Mouse (Mus musculus) liver, embryonic 13.5 days (tissue): ENCODE results near the gene Snap29. TPM values are rescaled to one million over a fixed set of nuclear protein-coding genes. Genes with fewer than 3 reads are reported as not detected.

ENCODE experiments used
- ATAC-seq: fragments of 200-750 bp; cut with Nextera tagmentation; 2 replicates; pipeline ENCODE4 v1.8.0; 2017; ENCODE audit warnings: low read depth, mild to moderate bottlenecking, moderate number of reproducible peaks, moderate library complexity
- DNase-seq: peaks from one replicate; pipeline ENCODE4 v3.0.0; 2022
- H3K27ac ChIP-seq: fragments of 300-500 bp; sonication (generic); 2 replicates; pipeline ENCODE4 v1.5.1; 2015; ENCODE audit warnings: moderate library complexity, mild to moderate bottlenecking, inconsistent platforms
- H3K27me3 ChIP-seq: fragments of 300-500 bp; sonication (generic); 2 replicates; pipeline ENCODE4 v1.6.1; 2015; ENCODE audit warnings: mild to moderate bottlenecking, inconsistent platforms
- H3K36me3 ChIP-seq: fragments of 300-500 bp; sonication (generic); 2 replicates; pipeline ENCODE4 v1.6.1; 2015; ENCODE audit warnings: mild to moderate bottlenecking, inconsistent platforms
- H3K4me1 ChIP-seq: fragments of 300-500 bp; sonication (generic); replicated peaks from 2 replicates; pipeline ENCODE4 v1.6.1; 2015; ENCODE audit warnings: inconsistent platforms
- H3K4me2 ChIP-seq: fragments of 300-500 bp; sonication (generic); 2 replicates; pipeline ENCODE4 v1.6.1; 2015; ENCODE audit warnings: inconsistent platforms, mild to moderate bottlenecking, moderate library complexity
- H3K4me3 ChIP-seq: fragments of 300-500 bp; sonication (generic); replicated peaks from 2 replicates; pipeline ENCODE4 v1.5.1; 2015; ENCODE audit warnings: mild to moderate bottlenecking, inconsistent platforms
- H3K9ac ChIP-seq: fragments of 300-500 bp; sonication (generic); 2 replicates; pipeline ENCODE4 v1.6.1; 2015; ENCODE audit warnings: mild to moderate bottlenecking, inconsistent platforms
- H3K9me3 ChIP-seq: fragments of 300-500 bp; sonication (generic); replicated peaks from 2 replicates; pipeline ENCODE4 v1.6.1; 2016; ENCODE audit warnings: inconsistent platforms
- WGBS: fragments of 180-500 bp; shearing (Covaris S2); methylation state at CpG from one replicate; pipeline ENCODE4 v1.1.7; 2015; ENCODE audit not compliant: insufficient replicate concordance; 5-methylcytosine and 5-hydroxymethylcytosine counted together
- polyA plus RNA-seq: library from polyadenylated mRNA; unstranded; fragments of >200 nt; fragmentation: Nextera tagmentation; extraction: Ambion mirVana; gene quantifications from 2 replicates; pipeline ENCODE4 v1.2.1, GENCODE M21; 2015

Snap29 gene
- 8.8 and 10.7 TPM in 2 replicates for polyA plus RNA-seq

- Histone ChIP-seq H3K9me3 (no peaks in the 10 kb centered on the region), H3K27ac (peak within 1 kb of the TSS; percentile 89), H3K4me3 (peak within 1 kb of the TSS; percentile 82), H3K4me1 (peaks cover 60% of the 10 kb centered on the region), H3K9ac (peak within 1 kb of the TSS; percentile 83), H3K27me3 (no peaks in the 10 kb centered on the region), H3K4me2 (peak within 1 kb of the TSS; percentile 87), H3K36me3 (peaks cover 10% of the 10 kb centered on the region; the same call in 1 of the 2 replicates)
- DNase-seq (peak; percentile 100), ATAC-seq (peak; percentile 97)
- WGBS: under 1% methylated on average over 67 of the region's 69 CpGs
These were observed at the start of gene Snap29, which contains the start of gene Pi4ka for GRCm38 (mm10) chr16:17405736-17406443. Gene Snap29, plus strand, starts transcription at chr16:17405986. Gene Pi4ka, minus strand, starts transcription at chr16:17406314.

GRCm38 (mm10) chr16:17356031-17356430 is 49.8 kb upstream of the Snap29 start:
- Histone ChIP-seq H3K4me2 (no peak overlapping the region), H3K9ac (no peak overlapping the region), H3K36me3 (peaks cover 52% of the 10 kb centered on the region), H3K4me3 (no peak overlapping the region), H3K27ac (no peak overlapping the region), H3K27me3 (no peaks in the 10 kb centered on the region), H3K4me1 (no peaks in the 10 kb centered on the region), H3K9me3 (no peaks in the 10 kb centered on the region)
- DNase-seq: no peak
- no peak for ATAC-seq
- 73% methylated on average over 6 of the region's 6 CpGs for WGBS

GRCm38 (mm10) chr16:17358787-17359186 is 47.0 kb upstream of the Snap29 start:
- ATAC-seq (no peak), DNase-seq (no peak)
- Histone ChIP-seq H3K27me3 (no peaks in the 10 kb centered on the region), H3K36me3 (peaks cover 38% of the 10 kb centered on the region), H3K9ac (no peak overlapping the region), H3K27ac (no peak overlapping the region), H3K9me3 (no peaks in the 10 kb centered on the region), H3K4me3 (no peak overlapping the region), H3K4me1 (peaks cover 10% of the 10 kb centered on the region; the same call in 1 of the 2 replicates), H3K4me2 (no peak overlapping the region)
- WGBS: 85% methylated on average over 4 of the region's 4 CpGs

GRCm38 (mm10) chr16:17382306-17382705 is 23.5 kb upstream of the Snap29 start:
- peaks cover 10% of the 10 kb centered on the region; the same call in 1 of the 2 replicates for H3K4me1 ChIP-seq
- ATAC-seq: no peak
- DNase-seq: no peak
- no peak overlapping the region for H3K4me2 ChIP-seq
- no peak overlapping the region for H3K27ac ChIP-seq
- H3K36me3 ChIP-seq: peaks cover 12% of the 10 kb centered on the region
- 95% methylated on average over 4 of the region's 4 CpGs for WGBS
- no peaks in the 10 kb centered on the region for H3K9me3 ChIP-seq
- H3K27me3 ChIP-seq: no peaks in the 10 kb centered on the region
- H3K4me3 ChIP-seq: no peak overlapping the region
- H3K9ac ChIP-seq: no peak overlapping the region

GRCm38 (mm10) chr16:17383594-17384326 is 22.0 kb upstream of the Snap29 start:
- DNase-seq (peak; percentile 14), ATAC-seq (peak; percentile 92)
- H3K27me3 ChIP-seq: no peaks in the 10 kb centered on the region
- WGBS: 39% methylated on average over 2 of the region's 2 CpGs
- H3K9me3 ChIP-seq: no peaks in the 10 kb centered on the region
- no peak overlapping the region for H3K4me2 ChIP-seq
- H3K4me3 ChIP-seq: no peak overlapping the region
- H3K4me1 ChIP-seq: peaks cover 10% of the 10 kb centered on the region; the same call in 1 of the 2 replicates
- H3K36me3 ChIP-seq: peaks cover 7% of the 10 kb centered on the region; the same call in 1 of the 2 replicates
- H3K9ac ChIP-seq: no peak overlapping the region
- H3K27ac ChIP-seq: no peak overlapping the region

- no peaks in the 10 kb centered on the region for H3K4me1 ChIP-seq
- DNase-seq (no peak), ATAC-seq (no peak)
- no peaks in the 10 kb centered on the region for H3K9me3 ChIP-seq
- H3K4me3 ChIP-seq: no peak overlapping the region
- WGBS: 79% methylated on average over 4 of the region's 4 CpGs
- H3K27me3 ChIP-seq: no peaks in the 10 kb centered on the region
- no peak overlapping the region for H3K27ac ChIP-seq
- H3K4me2 ChIP-seq: no peak overlapping the region
- peaks cover 10% of the 10 kb centered on the region for H3K36me3 ChIP-seq
- H3K9ac ChIP-seq: no peak overlapping the region
These were observed 13.0 kb upstream of the Snap29 start for GRCm38 (mm10) chr16:17392784-17393183.

GRCm38 (mm10) chr16:17402855-17403254 is 2.9 kb upstream of the Snap29 start:
- ATAC-seq (no peak), DNase-seq (peak; percentile 48)
- H3K27me3 ChIP-seq: no peaks in the 10 kb centered on the region
- no peak overlapping the region for H3K4me3 ChIP-seq
- WGBS: 49% methylated on average over 1 of the region's 1 CpGs
- no peak overlapping the region for H3K4me2 ChIP-seq
- H3K36me3 ChIP-seq: peaks cover 3% of the 10 kb centered on the region; the same call in 1 of the 2 replicates
- H3K27ac ChIP-seq: no peak overlapping the region
- peaks cover 30% of the 10 kb centered on the region for H3K4me1 ChIP-seq
- H3K9ac ChIP-seq: no peak overlapping the region
- H3K9me3 ChIP-seq: no peaks in the 10 kb centered on the region

- peak; percentile 65 for ATAC-seq
- peak overlapping the region; percentile 87 for H3K4me2 ChIP-seq
- H3K36me3 ChIP-seq: peaks cover 10% of the 10 kb centered on the region; the same call in 1 of the 2 replicates
- under 1% methylated on average over 22 of the region's 22 CpGs for WGBS
- H3K27ac ChIP-seq: peak overlapping the region; percentile 81
- peak overlapping the region; percentile 82 for H3K4me3 ChIP-seq
- peaks cover 54% of the 10 kb centered on the region for H3K4me1 ChIP-seq
- no peaks in the 10 kb centered on the region for H3K9me3 ChIP-seq
- peak overlapping the region; percentile 81 for H3K9ac ChIP-seq
- DNase-seq: peak; percentile 65
- no peaks in the 10 kb centered on the region for H3K27me3 ChIP-seq
These were observed 502 bp upstream of the Snap29 start for GRCm38 (mm10) chr16:17405271-17405696.

GRCm38 (mm10) chr16:17406512-17407231 is 886 bp downstream of the Snap29 start:
- Histone ChIP-seq H3K4me1 (peaks cover 63% of the 10 kb centered on the region), H3K36me3 (peaks cover 10% of the 10 kb centered on the region; the same call in 1 of the 2 replicates), H3K9me3 (no peaks in the 10 kb centered on the region), H3K27ac (peak overlapping the region; percentile 89), H3K4me3 (peak overlapping the region; percentile 82), H3K4me2 (peak overlapping the region; percentile 81), H3K9ac (peak overlapping the region; percentile 83), H3K27me3 (no peaks in the 10 kb centered on the region)
- DNase-seq (no peak), ATAC-seq (no peak)
- WGBS: 37% methylated on average over 9 of the region's 9 CpGs

- Histone ChIP-seq H3K36me3 (peaks cover 6% of the 10 kb centered on the region; the same call in 1 of the 2 replicates), H3K4me2 (no peak overlapping the region), H3K4me3 (no peak overlapping the region), H3K4me1 (peaks cover 60% of the 10 kb centered on the region), H3K9ac (no peak overlapping the region), H3K9me3 (no peaks in the 10 kb centered on the region), H3K27ac (no peak overlapping the region; the same call in 1 of the 2 replicates), H3K27me3 (no peaks in the 10 kb centered on the region)
- ATAC-seq: no peak
- DNase-seq: no peak
- whole genome bisulfite sequencing: 82% methylated on average over 2 of the region's 2 CpGs
These were observed 3.3 kb downstream of the Snap29 start for GRCm38 (mm10) chr16:17409046-17409445.

GRCm38 (mm10) chr16:17410209-17410608 is 4.4 kb downstream of the Snap29 start:
- Histone ChIP-seq H3K4me2 (peak overlapping the region; percentile 21; the same call in 1 of the 2 replicates), H3K27ac (no peak overlapping the region), H3K27me3 (no peaks in the 10 kb centered on the region), H3K4me1 (peaks cover 49% of the 10 kb centered on the region), H3K4me3 (no peak overlapping the region), H3K36me3 (peaks cover 6% of the 10 kb centered on the region; the same call in 1 of the 2 replicates), H3K9ac (no peak overlapping the region), H3K9me3 (no peaks in the 10 kb centered on the region)
- ATAC-seq: no peak
- WGBS: 26% methylated on average over 4 of the region's 4 CpGs
- DNase-seq: peak; percentile 17
